Mouse (Mus musculus) liver, postnatal 0 days (tissue): ENCODE measurements around the gene Wfdc3.

Experiments used
- CTCF ChIP-seq: sonication (generic); IDR thresholded peaks from 2 replicates; pipeline ENCODE4 v1.5.1; 2016; ENCODE audit warnings: antibody characterized with exemption, low read depth
- EP300 ChIP-seq: IDR thresholded peaks from 2 replicates; pipeline ENCODE4 v1.6.1; 2016; ENCODE audit warnings: antibody characterized with exemption, low read depth, mild to moderate bottlenecking

DNA sequence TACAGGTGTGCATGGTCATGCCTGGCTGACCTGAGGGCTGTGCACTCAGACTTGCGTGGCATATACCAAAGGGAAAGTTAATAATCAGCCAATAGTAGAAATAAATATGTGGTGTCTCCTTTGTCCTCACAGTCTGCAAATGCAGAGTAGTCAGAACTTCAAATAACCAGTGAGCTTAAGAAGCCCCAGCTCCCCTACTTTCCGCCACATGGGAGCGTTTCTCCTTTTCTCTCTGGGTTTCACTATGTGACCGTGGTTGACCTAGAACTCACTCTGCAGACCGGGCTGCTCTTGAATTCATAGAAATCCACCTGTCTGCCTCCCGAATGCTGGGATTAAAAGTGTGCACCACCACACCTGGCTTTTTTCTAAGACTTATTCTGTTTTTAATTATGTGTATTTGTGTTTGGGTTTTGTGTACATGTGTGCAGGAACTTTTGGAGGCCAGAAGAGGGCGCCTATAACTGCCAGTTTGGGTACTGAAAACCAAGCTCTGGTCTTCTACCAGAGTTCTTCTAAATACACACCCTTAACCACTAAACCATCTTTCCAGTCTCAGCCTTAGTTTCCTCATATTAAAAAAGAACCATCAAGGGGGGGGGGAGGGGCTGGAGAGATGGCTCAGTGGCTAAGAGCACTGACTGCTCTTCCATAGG lies 38.3 kb upstream of the Wfdc3 start:
- TF ChIP-seq CTCF = peak; percentile 60
- TF ChIP-seq EP300 = no peak
